Mouse (Mus musculus) testis, postnatal 14 days (tissue): Measurements from ENCODE around the gene Chrne.

ENCODE experiments used
- DNase-seq: peaks from one replicate; pipeline ENCODE4 v3.0.0; 2021; ENCODE audit warnings: low spot score

Gene Chrne

DNA sequence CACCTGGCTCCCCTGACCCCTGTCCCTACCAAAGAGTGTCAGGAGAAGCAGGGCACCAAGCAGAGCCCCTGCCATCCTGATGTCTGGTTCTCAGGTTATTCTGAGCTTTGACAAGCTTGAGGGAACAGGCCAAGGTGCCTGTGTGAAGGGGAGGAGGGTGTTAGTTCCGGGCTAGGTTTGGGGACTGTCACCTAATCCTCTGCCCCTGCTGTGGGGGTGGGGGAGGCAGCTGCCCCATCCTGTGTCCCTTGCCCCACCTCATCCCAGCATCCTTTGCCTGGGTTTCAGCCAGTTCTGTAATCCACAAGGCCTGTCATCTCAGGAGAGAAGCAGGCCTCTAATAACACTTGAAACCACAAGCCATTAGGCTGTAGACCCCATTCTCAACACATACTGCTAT lies at the start of gene Chrne:
Gene Chrne (minus strand): TSS at position 116 of the 400 bp plus-strand sequence.
- no peak for DNase-seq

DNA sequence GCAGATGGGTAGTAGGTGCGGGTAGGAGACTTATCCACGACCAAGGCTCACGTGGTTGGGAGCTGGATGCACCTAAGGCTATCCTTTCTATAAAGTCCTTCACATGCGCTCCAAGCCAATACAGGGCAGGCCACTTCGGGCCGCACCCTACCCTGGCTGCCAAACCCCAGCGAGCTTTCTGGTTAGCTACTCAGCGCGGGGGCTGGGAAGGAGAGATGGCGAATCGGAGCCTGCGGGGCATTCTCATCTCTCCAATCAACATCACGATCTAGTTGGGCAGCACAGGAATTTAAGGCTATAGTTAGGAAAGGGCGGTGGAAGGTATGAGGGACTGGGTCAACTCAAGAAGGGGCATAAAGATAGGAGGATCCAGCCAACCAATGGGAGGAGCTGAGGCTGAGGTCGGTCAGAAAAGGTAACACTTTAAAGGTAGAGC lies 49.3 kb upstream of the Chrne start:
- no peak for DNase-seq

DNA sequence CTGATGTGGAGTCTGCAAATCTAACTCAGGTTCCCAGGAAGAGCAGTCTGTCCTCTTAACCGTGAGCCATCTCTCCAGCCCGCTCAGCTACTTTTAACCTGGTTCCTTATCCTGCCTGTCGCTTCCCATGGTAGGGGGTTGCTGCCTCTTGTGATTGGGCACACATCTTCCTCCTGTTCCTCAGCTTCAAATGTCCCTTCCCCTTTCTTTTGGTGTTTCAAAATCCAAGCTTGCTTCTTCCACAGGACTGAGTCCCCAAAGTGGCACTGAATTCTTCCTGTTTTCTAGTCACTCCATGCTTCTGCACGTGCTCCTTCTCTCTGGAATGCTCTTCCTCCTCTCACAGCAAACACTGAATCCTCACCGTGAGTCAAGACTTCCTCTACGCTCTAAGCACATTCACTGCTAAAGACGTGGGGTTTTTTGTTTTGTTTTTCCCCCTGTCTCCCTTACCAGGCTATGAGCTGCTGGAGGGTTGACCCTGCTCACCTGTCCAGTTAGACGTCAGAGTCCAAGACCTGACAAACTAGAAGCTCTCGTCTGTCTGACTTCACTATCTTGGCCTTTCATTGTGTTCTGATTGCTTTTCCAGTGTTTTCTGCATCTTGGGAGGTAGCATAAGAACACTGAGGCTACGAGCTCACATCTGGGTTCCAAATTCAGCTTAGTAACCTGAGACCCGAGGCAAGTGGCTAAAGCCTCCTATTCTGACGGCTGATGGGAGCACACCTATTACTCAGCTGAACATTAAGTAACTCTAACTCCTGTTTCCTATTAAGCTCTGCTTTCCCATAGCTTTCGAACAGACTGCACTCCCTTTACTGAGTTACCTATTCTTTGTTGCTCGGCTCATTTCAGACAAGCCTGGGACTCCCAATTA lies 48.5 kb upstream of the Chrne start:
- no peak for DNase-seq

DNA sequence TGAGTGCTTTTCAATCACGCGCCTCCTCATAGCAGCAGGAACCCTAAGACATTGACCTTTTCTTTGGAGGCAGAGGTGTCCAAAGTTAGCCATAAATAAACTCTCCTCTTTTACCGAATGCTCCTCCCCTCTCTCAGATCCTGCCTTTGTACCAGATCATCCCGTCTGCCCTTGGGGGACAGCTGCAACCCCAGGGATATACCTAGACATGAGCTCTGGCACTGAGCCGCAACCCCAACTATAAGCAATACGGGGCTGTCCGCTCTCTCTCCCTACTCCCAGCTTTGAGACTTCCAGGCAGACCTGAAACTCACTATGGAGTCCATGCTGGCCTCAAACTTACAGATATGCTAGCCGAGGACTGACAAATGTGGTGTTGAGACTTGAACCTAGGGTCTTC lies 47.7 kb upstream of the Chrne start:
- DNase-seq = no peak

DNA sequence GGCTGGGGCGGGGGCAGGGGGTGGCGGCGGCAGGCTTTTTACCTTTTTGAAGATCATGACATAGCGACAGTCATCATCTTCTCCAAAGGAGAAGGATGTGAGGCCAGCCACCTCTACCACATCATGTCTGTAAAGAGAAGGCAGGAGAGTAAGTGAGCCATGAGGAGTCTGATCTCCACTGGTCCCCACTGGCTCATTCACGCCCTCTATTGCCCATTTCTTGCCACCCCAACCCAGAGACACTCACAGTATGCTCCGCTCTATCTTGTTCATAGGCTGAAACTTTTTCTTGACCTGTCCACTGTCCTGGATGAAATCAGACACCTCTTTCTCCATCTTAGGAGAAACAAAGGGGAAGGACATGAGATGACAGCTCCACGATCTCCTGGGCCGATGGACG lies 45.7 kb upstream of the Chrne start:
- DNase-seq = no peak

DNA sequence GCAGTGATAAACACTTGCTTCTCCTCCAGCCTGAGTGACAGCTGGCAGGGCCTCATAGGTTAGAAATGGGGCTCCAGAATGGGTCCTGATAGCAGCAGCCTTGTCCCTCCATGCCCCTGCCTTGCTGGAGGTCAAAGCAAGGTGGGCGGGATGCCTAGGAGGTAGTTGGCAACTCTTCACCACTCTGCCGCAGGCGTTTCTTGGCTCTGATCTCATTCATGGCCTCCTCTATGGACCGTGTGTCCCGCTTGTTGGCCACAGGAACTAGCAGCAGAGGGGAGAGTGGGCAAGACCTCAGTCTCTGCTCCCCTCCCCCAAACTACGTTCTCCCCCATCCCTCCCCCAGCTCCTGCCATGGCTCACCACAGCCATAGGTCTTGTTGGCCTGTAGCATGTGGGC lies 44.9 kb upstream of the Chrne start:
- no peak for DNase-seq

DNA sequence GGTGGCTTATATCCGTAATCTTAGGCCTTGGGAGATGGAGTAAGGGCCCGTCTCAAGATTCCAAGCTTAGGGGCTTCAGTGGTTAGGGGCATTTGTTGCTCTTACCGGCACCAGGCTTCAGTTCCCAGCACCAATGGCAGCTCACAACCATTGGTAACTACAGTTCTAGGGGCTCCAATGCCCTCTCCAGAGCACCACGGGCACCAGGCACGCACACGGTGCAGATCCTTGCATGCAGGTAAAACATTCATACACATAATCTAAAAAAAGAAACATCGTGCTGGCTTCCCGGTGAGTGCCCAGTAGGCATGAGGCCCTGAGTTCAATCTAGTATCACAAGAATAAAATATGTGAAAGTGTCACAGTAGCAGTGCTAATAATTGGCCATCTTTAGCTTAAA lies 44.1 kb upstream of the Chrne start:
- no peak for DNase-seq

DNA sequence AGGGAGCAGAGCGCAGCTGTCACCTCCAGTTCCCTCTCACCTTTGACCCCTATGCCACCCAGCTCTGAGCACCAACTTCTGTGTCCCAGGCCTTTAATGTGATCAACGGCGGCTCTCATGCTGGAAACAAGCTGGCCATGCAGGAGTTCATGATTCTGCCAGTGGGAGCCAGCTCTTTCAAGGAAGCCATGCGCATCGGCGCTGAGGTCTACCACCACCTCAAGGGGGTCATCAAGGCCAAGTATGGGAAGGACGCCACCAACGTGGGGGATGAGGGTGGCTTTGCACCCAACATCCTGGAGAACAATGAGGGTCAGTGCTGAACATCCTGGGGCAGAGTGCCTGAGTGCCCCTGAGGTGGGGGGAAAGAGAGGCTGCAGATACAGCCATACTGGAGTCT lies 41.6 kb upstream of the Chrne start:
- no peak for DNase-seq

DNA sequence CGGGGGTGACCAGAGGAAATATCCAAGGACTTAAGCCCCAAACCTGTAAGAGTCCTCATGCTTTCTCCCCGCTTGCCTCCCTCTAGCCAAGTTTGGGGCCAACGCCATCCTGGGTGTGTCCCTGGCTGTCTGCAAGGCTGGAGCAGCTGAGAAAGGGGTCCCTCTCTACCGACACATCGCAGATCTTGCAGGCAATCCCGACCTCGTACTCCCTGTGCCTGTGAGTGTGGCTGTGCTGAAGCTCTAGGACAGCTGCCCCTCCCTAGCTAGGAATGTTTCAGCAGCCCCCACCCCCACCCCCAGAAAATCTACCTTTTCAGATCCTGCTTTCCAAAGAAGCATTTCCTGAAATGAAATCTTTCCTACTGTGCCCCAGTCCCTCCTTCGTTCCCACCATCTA lies 39.9 kb upstream of the Chrne start:
- DNase-seq = no peak

DNA sequence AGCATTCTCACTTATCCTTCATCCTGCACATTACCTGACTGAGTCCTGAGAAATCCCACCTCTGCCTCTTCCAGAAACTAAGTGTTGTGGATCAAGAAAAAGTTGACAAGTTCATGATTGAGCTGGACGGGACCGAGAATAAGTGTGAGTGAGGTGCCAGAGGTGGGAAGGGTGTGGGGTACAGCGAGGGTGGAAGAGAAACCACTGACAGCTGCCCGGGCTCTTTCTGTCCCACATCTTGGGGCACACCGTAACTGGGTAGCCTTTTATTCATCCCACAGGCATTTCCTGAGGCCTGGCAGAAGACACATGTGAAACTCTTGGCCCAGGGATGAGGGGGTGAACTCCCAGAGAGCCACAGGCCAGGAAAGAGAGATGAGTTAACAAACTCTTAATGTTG lies 39.5 kb upstream of the Chrne start:
- DNase-seq = no peak

DNA sequence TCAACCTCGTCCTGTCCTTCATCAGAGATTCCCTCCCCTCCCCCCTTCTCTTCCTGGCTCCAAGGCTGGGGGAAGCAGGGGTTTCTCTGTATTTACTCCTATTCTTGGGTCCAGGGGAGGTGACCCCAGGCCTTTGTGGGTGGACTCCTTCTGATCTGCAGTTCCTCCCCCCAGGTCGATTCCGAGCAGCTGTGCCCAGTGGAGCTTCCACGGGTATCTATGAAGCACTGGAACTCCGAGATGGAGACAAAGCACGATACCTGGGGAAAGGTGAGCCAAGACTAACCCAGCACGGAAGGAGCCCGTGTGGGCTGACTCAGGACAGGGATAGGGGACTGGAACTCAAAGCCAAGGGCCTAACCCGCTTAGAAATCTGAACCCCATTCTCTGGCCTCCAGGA lies 39.0 kb upstream of the Chrne start:
- no peak for DNase-seq

DNA sequence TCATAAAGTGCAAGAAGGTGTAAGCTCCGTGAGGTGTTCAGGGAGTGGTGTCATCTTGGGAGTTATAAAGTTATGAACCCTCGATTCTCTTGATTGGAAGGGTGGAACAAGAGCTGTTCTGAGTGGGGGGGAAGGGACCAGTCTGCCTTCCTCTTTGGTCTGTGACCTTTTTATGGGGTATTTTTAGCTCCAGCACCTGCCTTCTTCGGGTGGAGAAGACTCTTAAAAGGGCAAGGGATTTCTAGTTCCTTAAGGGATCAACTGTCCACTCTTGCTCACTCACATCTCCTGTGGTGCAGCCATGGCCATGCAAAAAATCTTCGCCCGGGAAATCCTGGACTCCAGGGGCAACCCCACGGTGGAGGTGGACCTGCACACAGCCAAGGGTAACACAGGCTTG lies 38.6 kb upstream of the Chrne start:
- no peak for DNase-seq

DNA sequence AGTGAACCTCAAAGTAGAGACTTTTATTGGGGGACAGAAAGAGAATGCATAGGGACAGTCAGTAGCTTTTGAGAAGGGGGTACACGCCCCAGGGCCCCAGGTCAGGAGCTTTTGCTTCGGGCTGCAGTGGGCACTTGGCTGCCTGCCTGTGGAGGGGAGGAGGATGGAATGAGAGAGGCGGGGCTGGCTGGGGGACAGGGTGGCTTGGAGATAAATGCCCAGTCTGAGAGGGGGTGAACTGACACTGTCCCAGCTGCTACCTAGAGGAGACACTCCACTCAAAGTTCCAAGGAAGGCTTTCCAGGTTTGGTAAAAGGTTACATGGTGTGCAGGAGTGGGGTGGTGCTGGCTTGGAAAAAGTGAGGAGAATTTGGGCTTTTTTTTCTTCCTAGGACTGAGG lies 37.9 kb upstream of the Chrne start, which contains the start of gene Eno3:
Gene Eno3 (plus strand): TSS at position 239 of the 400 bp plus-strand sequence.
- DNase-seq = no peak

DNA sequence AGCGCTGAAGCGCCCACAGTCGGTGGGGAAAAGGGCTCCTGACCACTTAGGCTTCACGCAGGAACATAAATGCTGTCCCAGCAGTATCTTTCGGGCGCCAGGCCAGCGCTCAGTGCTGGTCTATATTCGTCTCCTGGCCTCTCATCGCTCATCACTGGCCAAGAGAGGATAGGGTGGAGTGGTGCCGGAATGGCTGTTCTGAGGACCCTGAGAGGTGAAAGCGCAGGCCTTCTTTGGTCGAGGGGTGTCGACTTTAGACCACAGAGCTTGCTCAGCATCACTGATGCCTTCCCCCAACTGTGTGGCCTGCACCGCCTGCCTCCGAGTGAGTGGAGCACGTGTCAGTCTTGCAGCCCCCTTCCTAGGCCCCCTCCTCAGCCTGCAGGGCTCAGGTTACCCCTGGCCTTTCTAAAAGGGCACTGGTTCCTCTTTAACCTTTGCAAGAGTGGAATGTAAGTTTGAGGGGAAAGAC lies 37.5 kb upstream of the Chrne start:
- no peak for DNase-seq

DNA sequence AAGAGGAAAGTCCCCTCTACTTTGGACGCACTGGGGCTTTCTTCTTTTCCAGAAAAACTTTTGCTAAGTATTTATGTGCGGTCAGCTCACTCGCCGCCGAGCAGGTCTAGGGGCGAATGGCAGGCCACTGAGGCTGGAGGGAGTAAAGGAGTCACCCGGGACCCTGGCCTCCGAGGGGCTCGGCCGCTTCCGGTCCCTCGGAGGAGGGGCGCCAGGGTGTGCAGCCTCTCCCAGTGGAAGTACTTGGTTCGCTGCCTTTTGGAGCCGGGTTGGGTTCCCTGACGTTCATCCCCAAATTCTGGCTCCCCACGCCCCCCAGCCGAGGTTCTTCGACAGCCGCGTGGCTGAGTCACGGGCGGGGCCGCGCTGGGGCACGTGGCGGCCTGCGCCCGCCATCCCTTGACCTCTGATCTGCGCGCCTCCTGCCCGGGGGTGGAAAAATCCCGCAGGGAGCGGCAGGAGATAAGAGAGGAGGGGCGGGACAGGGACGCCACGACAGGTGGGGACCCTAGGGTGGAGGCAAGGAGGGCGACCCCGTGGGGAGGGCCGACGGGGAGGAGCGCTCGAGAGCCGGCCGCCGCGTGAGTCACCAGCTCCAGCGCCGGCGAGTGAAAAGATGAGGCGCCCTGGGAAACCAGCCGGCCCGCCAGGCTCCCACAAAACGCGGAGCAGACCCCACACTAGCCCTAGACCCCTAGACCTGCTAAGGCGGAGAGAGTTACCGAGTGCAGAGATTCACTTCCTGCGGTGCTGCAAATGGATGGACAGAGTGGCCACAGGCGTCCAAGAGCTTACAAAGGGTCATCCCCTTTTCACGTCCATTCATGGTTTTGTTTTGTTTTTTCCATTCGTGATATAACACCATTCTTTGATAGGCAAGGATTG lies 36.8 kb upstream of the Chrne start:
- peak; percentile 78 for DNase-seq

DNA sequence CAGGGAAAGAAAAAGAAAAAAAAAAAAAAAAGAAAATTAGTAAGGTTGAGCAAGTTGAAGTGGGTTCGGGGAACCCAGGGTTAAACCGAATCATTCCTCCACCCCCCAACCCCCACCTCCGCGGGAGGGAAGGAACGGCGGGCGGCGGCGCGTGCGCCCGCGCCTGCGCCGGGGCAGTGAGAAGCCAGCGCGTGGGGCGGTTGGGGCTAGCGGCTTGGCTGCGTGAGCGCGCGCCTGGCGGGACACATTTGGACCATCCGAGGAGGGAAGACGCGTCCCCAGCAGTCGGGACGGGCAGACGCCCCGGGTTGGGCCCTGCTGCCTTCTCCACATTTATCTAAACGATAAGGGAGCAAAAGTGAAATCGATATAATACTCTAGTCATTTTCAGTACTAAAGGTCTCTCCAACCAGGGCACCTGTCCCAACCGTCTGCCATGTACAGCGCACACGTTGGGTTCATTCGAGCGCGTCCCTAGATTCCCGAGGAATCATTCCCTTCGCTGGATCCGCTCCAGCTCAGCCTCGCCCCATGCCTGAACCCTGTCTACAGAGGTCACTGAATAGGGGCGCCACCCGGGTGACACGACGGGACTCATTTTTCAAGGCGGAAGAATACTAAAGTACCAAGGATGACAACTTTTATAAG lies 36.0 kb upstream of the Chrne start:
- DNase-seq = peak; percentile 84

DNA sequence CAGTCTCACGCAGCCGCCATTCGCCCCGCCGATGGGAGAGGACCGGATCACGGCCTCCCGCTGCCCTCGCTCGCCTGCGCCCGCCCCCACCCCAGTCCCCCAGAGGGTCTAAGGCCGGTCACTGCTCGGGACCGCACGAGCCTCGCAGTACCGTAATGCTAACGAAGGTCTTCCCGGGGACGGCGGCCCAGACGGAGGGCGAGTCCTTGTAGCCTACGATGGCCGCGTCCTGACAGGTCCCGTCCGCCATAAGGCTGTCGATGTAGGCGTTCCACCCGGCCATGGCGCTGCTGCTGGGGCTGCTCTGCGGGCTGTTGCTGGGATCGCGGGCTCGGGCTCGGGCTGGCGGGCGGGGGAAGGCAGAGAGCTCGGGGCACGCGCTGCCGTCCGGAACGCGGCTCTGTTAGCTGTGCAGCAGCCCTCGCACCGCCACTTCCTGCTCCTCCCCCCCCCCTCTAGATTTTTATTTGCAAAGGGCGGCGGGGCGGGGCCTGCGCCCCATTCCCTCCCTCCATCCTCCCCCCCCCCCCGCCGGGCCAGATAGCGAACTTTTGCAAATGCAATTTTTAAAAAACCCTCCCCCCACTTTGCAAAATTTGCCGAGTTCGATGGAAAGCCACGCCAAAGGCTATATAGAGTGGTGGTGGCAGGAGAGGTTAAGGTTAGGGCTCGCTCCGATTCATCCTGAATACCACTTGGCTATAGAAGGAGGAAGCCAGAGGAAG lies 35.3 kb upstream of the Chrne start, which contains the start of gene Pfn1:
Gene Pfn1 (minus strand): TSS at position 447 of the 725 bp plus-strand sequence.
- peak; percentile 81 for DNase-seq

DNA sequence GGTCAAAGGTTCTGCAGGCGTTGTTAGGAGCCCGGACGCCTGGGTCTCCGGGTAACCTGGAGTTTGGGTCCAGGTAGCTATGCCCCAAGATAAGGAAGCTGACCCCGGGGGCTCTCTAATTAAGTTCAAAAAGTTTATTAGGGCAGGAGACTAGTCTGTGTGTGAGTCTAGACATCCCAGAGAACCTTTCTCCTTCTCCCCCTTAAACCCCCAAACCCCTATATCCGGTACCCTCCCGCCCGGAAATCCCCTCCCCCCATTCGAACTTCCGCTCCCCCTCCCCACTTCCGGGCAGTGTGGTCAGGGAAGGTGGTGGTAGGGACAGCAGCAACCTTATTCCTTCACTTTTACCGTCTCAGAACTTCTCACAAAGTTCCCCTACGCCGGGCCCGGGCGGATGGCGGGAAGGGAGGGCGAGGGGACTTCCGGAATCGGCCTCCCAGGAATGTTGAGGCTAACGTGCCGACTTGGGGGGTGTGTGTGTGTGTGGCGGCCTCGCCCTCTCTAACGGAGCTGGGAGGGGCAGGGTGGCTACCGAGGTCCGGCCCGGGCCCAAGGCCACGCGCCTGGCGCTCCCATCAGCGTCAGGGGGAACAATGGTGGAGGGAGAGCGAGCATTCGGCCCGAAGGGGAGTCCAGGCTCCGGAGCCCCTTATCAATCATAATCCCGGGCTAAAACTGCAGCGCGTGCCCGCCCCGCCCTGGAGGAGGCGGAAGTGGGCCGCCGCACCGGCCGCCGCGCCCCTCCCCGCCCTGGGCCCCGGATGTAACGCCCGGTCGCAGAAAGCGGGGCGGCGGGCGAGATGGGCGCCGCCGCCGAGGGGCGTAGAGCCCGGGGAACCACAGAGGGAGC lies 34.6 kb upstream of the Chrne start:
- peak; percentile 81 for DNase-seq

DNA sequence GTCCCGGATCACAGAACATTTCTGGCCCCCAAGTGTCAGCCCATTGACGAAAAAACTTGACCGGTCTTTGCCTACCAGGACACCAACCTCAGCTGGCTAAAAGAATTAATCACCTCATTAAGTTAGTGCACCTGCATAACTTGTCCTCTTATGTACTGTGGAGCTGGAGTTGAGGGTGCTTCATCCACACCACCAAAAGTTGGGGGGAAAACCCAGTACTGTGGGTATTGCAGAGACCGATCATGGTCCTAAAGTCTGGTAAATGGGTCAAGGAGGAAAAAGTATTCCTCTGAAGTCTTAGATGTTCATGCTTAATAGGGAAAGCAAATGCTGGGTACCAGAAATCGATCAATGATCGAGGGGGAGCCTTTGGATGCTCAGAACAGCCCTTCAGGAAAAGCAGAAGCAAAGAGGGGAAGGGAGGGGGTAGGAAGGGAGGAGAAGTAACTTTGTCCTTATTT lies 33.9 kb upstream of the Chrne start:
- no peak for DNase-seq
